Mouse (Mus musculus): ENCODE results near the gene Itga4.
A peak's percentile ranks its signal among the peaks of the same experiment; 100 is the strongest.

The Itga4 gene

GRCm38 (mm10) chr2:79357835-79358234, 102.6 kb downstream of the Itga4 start:
- no peak for DNase-seq

DNA sequence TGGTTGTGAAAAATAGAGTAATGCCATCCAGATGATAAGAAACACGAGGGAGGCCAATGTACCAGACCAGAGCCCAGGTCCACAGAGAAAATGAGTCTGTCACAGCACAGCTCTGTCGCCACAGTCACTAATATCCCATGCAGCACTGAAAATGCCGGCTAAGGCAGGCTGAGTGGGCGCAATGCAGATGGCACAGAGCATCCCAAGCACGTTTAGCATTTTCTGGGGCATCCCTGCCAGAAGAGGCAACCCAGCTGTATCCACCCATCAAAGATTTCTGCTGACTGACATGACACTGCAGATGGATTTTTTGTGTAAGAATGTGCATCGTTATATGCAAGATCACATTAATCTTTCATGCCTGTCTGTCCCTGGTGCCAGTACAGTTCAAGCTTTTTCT, 106.8 kb downstream of the Itga4 start:
- DNase-seq, result no peak

DNA sequence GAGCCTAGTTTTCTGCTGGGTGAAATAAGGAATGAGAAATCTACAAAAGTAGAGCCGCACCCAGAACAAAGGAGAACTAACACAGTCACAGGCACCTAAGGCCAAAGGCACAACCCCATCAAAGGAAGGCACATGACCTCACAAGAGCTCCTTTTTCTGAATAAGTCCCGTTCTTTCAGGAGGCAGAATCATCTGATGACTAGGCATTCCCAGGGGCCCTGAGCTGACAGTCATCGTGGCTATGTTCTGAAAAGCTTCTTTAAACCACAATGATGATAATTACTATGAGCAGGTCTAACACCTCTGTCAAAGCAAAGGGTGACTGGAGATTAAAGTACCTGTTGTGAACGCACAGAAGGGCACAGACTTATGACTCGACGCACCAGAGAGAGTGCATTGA, 108.7 kb downstream of the Itga4 start:
- no peak for DNase-seq

DNA sequence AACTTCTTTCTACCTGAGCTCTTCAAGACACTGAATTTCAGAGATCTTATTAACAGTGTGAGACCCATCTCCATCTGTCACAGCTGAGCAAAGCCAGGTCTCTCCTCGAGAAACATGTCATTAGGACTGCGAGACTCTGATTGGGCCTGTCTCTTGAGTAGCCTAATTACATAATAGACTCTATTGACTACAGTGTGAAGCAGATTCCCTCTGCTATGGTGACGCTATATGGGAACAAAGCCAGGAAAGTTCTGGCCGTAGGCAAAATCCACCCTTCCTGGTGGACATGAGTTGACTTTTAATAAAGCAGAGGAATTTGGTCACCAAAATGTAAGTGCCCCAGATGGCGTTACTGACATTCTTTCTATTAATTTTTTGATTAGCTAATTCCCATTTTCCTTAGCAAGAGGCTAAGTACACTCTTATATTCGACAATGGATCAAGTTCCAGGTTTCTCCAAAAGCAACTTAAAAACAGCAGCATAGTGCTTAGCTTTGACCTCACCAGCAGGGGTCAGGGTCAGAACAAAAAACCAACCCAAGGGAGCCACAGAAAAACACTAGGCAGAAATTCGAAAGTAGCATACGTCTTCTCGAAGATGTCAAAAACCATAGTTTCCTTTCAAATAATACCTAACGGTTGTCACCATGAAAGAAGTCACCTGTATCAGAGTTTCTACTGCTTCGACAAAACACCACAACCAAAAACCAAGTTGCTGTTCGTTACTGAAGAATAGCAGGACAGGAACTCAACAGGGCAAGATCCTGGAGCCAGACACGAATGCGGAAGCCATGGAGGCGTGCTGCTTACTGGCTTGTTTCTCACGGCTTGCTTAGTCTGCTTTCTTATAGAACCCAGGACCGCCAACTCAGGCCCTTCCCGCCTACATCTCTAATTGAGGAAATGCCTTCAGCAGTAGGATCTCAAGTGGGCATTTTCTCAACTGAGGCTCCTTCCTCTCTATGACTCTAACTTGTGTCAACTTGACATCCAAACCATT, 112.5 kb downstream of the Itga4 start:
- DNase-seq, result no peak

DNA sequence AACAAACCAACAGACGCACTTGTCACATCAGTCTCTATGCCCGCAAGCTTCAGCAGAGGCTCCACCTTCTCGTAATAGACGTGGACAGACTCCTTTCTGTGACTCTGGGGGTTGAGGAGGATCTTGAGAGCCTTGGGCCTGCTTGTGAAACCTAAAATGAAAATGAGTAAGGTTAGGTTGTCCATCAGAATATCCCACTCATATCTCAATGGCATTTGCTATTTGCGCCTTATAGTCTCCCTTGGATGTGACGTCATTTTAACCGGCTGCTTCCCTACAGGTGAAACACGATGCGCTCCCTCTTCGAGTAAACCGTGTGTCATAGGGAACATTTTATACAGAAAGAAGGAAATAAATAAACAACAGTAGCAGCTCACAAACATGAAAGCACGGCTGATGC, 113.4 kb downstream of the Itga4 start:
- DNase-seq, result no peak

- no peak for DNase-seq
These were observed 113.9 kb downstream of the Itga4 start for GRCm38 (mm10) chr2:79369061-79369524.

GRCm38 (mm10) chr2:79369905-79370304, 114.7 kb downstream of the Itga4 start:
- no peak for DNase-seq

DNA sequence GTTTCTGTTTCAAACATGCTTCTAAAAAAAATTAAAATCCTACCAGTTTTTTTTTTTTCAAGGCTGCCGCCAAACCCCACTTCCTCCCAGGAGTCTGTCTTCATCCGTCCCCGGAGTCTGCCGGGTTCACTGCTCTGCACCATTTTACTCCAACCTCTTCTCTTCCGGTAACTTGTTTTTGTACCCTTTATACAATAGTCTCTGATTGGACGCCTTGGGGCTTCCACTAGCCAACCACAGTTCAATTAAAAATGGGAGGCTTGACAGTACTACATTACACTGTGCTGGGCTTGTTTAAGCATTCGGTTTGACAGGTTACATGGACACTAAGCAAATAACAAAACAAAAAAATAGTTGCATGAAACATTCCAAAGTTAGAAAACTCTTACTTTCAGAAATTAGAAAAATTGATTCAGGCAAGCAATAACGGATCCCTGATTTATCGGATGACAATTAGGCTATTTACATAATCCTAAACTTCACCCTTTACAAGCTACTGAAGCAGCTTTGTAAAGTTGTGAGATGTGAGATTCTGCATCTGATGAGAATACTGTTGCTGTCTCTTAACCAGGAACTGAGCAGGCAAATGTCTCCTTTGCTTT, 115.6 kb downstream of the Itga4 start:
- DNase-seq, result peak; percentile 39

- DNase-seq, result no peak
These were observed 116.3 kb downstream of the Itga4 start for GRCm38 (mm10) chr2:79371326-79372153.

DNA sequence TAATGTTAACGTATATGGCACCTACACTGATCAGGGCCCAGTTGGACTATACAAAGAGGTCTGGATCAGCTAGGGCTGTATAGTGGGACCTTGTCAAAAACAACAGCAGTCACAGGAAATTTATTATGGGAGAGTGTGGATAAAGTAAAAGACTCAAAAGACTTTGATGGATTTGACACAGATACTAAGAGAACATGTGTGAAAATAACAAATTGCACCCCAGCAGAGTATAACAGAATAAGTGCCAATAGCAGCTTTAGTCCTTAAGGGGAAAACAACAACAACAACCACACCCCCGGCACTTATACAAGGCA, 116.9 kb downstream of the Itga4 start:
- DNase-seq, result no peak

GRCm38 (mm10) chr2:79372486-79373200, 117.4 kb downstream of the Itga4 start:
- no peak for DNase-seq

DNA sequence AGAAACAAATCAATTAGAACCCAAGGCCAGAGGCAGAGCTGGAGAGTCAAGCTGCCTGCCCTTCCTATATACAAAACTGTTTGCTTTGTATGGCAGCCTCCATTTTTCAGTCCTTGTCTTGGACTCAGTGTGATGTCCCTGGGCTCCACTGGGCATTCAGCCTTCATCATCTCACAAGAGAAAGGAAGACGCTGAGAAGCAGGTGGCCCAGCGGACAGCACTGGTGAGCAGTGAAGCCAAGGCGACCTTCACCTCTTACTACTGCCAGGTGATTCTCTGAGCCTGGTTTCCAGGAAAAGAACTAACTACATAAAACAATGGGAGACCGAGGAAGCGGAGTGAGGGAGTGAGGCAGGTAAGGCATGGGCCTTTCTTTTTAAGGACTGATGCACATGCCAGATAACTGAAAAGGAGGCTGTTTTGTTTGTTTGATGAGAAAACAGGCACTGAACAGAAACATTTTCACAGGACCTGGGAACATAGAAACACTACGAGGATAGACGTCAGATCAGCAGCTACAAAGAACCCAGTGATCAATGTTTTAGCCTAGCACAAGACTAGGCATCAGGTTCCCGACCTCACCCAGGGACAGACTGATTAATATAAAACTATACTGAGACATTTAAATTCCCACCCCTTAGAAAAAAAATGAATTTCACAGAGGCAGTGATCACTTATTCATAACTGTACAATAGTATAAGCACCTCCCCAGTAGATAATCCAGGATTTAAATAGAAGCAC, 123.3 kb downstream of the Itga4 start:
- DNase-seq, result no peak

DNA sequence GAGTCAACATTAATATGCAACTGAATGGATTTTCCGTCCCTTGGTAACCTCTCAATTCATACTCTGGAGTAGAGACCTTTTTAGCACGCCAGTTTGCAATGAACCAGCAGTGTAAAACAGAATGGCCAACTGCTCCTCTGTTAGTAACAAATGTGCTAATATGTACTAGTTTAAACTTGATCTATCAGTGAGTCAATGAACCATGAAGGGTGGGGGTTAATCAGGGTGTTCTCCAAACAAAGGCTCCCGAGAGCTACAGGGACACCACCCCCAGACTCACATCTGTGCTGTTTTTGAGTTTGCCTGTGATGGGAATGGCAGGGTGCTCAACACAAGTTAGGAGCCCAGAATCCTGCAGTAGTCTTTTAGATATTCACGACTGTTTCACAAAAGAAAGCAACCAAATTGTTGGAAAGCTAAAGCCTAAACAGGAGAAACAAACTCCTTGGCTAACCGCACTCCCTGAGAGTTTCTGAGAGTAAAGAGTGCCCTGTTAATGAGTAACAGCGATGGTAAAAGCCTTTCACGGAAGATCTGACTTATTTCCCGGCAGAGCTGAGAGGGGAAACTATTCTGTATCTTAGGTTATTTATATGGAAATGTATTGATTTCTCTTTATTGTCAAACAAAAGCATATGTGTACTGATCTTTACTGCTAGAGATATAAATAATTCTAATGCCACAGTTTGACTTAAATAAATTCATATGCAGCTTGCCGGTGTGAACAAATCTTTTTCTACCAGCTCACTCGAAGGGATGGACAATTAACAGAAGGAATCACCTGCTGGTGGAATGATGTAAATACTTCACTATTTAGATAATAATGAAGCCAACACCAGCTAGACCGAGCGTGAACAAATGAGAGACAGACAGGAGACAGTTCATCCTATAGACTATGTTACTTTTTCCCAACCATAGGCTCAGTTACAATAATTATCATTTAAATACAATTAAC, 124.1 kb downstream of the Itga4 start:
- DNase-seq, result no peak
